Mouse (Mus musculus) testis, postnatal 14 days (tissue): ENCODE data around the gene H2al1g.
"Not testable (repeated sequence)": the region's sequence is repeated elsewhere in the genome, so short reads cannot be mapped to it uniquely, and the experiment has no call there.

Source experiments
- DNase-seq: peaks from one replicate; pipeline ENCODE4 v3.0.0; 2021; ENCODE audit warnings: low spot score

Gene H2al1g

DNA sequence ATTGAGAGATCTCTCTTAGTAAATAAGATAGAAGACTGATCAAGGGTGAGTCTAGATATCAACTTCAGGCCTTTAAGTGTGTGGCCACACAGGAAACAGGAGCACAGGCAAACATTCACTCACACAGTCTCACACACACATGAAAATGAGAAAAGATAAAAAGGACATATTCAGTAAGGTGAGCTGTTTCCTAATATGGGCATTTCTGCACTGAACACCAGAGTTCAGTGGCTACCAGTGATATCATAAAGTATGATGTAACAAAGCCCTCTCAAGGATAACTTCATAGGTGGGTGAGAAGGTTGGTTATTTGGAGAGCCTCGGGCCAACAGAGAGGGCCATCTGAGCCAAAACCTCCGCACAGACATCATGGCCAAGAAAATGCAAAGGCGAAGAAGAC is at the start of gene H2al1g:
TSS of gene H2al1g (plus strand) at position 301 of the 400 bp plus-strand sequence.
- DNase-seq = not testable (repeated sequence)

DNA sequence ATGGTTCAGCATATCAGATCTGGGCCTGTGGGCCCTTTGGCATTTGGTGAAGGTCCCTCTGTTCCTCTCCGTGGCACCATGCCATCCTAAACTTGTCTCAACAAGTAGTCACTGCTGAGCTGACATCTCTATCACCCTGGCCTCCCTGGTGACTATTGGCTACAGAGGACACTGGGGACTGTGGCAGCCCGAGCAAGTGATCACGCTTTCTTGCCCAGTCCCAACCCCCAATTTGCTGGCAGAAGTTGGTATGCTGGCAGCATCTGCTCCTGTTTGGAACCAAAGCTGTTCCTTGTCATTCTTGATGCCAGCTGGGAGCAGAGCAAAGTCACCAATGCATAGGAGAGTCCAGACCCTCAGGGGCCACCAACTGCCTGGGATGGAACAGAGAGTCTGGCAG is 49.0 kb upstream of the H2al1g start:
- no peak for DNase-seq

DNA sequence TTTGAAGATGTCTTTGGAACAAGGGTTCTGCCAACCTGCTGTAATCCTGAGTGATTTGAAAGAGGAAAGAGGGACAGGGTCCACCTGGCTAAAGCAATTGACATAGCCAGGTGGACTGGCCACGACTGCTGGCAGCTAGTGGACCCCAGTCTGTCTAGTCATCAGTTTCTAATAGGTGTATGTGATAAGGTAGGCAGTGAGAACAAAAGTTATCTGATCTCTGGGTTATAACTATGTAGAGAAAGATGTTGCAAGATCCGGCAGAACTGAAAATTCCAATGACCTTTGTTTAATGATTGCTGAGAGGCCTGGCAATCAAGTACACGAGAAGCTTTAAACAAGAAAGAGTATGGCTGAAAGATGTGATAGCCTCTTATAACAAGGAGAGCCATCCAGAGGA is 44.9 kb upstream of the H2al1g start:
- DNase-seq = no peak

DNA sequence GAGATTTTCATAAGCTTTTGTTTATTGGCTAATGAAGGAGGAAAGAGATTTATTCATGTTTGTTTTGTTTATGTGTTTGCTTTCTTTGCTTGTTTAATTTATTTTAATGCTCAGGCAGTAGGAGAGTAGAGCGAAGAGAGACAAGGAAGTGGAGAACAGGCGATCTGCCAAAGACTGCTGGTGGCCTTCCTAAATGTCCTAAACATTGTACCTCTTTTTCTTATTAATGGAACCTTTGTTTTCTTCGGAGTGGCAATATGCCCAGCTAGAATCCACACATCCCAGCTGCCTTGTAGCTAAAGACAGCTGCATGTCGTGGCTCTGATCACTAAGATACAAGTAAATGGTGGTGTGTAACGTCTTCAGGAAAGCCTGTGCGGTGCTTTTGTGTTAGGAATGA is 41.0 kb upstream of the H2al1g start:
- peak; percentile 4 for DNase-seq

DNA sequence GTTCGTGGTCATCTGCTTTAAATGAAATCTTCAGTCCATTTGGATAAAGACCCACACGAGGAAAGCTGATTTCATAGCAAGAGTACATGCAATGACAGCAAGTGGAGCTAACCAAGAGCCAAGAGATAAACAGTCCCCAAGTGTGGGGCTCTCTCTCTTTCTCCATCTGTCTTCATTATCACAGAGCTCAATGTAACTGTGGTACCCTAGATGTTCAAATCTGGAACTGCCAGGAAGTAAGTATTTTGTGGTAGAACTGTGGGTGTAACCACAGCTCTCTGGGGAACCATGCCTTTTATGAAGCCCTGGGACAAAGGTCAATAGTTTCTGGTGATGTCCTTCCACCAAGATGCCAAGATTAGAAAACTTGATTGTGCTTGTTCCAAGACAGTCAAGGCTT is 37.3 kb upstream of the H2al1g start:
- DNase-seq = no peak

DNA sequence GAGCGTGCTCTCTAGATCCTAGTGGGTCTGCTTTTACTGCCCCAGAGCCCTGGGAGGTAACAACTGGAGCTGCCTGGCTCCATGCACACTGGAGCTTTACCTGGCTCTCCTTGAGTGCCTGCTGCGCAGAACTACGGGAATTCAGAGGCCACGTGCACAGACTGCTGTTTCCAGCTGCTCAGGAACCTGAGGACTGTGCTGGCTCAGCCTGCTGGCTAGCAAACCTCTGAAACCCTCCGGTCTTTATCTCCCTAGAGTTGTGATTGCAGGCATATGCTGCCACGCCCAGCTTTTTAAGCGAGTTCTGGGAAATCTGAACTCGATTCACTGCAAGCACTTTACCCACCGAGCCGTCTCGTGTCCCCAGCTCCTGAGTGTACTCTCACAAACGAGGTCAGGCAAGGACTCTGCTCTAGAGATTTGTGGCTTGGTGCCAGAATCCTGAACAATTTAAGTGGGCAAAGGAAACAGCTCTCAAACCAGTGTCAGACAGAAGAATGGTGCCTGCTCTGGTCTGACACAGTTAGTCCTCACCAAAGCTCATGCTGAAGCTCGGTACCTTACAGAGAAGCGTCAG is 29.7 kb upstream of the H2al1g start:
- DNase-seq = no peak

DNA sequence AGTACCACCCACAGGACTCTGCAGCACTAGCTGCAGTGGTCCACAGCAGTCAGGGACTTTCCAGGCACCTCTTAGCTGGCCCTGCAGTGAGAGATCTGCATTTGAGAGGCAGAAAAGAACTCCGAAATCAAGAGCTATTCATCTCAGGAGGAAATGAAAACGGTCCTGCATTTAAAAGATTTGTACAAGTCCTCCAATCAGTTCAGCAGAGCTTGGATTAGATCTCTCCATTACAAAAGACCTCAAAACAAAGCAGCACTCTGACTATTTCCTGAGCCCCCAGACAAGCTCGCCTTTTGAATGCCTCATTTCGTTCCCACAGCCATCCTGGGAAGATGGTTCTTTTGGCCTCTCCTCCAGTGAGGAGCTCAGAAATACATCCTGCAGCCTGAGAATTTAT is 28.8 kb upstream of the H2al1g start:
- no peak for DNase-seq

DNA sequence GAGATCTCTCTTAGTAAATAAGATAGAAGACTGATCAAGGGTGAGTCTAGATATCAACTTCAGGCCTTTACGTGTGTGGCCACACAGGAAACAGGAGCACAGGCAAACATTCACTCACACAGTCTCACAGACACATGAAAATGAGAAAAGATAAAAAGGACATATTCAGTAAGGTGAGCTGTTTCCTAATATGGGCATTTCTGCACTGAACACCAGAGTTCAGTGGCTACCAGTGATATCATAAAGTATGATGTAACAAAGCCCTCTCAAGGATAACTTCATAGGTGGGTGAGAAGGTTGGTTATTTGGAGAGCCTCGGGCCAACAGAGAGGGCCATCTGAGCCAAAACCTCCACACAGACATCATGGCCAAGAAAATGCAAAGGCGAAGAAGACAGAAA is 19.1 kb upstream of the H2al1g start, which contains the start of gene H2al1a:
TSS of gene H2al1a (plus strand) at position 301 of the 400 bp plus-strand sequence.
- not testable (repeated sequence) for DNase-seq

DNA sequence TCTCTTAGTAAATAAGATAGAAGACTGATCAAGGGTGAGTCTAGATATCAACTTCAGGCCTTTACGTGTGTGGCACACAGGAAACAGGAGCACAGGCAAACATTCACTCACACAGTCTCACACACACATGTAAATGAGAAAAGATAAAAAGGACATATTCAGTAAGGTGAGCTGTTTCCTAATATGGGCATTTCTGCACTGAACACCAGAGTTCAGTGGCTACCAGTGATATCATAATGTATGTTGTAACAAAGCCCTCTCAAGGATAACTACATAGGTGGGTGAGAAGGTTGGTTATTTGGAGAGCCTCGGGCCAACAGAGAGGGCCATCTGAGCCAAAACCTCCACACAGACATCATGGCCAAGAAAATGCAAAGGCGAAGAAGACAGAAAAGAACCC is 15.9 kb upstream of the H2al1g start, which contains the start of gene H2al1b:
TSS of gene H2al1b (plus strand) at position 301 of the 400 bp plus-strand sequence.
- not testable (repeated sequence) for DNase-seq

DNA sequence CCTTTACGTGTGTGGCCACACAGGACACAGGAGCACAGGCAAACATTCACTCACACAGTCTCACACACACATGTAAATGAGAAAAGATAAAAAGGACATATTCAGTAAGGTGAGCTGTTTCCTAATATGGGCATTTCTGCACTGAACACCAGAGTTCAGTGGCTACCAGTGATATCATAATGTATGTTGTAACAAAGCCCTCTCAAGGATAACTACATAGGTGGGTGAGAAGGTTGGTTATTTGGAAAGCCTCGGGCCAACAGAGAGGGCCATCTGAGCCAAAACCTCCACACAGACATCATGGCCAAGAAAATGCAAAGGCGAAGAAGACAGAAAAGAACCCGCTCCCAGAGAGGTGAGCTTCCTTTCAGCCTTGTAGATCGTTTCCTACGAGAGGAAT is 12.7 kb upstream of the H2al1g start, which contains the start of gene H2al1c:
TSS of gene H2al1c (plus strand) at position 301 of the 400 bp plus-strand sequence.
- not testable (repeated sequence) for DNase-seq

DNA sequence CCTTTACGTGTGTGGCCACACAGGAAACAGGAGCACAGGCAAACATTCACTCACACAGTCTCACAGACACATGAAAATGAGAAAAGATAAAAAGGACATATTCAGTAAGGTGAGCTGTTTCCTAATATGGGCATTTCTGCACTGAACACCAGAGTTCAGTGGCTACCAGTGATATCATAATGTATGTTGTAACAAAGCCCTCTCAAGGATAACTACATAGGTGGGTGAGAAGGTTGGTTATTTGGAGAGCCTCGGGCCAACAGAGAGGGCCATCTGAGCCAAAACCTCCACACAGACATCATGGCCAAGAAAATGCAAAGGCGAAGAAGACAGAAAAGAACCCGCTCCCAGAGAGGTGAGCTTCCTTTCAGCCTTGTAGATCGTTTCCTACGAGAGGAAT is 9.5 kb upstream of the H2al1g start, which contains the start of gene H2al1d:
TSS of gene H2al1d (plus strand) at position 301 of the 400 bp plus-strand sequence.
- not testable (repeated sequence) for DNase-seq

DNA sequence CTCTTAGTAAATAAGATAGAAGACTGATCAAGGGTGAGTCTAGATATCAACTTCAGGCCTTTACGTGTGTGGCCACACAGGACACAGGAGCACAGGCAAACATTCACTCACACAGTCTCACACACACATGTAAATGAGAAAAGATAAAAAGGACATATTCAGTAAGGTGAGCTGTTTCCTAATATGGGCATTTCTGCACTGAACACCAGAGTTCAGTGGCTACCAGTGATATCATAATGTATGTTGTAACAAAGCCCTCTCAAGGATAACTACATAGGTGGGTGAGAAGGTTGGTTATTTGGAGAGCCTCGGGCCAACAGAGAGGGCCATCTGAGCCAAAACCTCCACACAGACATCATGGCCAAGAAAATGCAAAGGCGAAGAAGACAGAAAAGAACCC is 6.4 kb upstream of the H2al1g start, which contains the start of gene H2al1e:
TSS of gene H2al1e (plus strand) at position 301 of the 400 bp plus-strand sequence.
- not testable (repeated sequence) for DNase-seq

DNA sequence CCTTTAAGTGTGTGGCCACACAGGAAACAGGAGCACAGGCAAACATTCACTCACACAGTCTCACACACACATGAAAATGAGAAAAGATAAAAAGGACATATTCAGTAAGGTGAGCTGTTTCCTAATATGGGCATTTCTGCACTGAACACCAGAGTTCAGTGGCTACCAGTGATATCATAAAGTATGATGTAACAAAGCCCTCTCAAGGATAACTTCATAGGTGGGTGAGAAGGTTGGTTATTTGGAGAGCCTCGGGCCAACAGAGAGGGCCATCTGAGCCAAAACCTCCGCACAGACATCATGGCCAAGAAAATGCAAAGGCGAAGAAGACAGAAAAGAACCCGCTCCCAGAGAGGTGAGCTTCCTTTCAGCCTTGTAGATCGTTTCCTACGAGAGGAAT is 3.2 kb upstream of the H2al1g start, which contains the start of gene H2al1f:
TSS of gene H2al1f (plus strand) at position 301 of the 400 bp plus-strand sequence.
- not testable (repeated sequence) for DNase-seq

DNA sequence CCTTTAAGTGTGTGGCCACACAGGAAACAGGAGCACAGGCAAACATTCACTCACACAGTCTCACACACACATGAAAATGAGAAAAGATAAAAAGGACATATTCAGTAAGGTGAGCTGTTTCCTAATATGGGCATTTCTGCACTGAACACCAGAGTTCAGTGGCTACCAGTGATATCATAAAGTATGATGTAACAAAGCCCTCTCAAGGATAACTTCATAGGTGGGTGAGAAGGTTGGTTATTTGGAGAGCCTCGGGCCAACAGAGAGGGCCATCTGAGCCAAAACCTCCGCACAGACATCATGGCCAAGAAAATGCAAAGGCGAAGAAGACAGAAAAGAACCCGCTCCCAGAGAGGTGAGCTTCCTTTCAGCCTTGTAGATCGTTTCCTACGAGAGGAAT is 3.1 kb downstream of the H2al1g start, which contains the start of gene H2al1h:
TSS of gene H2al1h (plus strand) at position 301 of the 400 bp plus-strand sequence.
- DNase-seq = not testable (repeated sequence)

DNA sequence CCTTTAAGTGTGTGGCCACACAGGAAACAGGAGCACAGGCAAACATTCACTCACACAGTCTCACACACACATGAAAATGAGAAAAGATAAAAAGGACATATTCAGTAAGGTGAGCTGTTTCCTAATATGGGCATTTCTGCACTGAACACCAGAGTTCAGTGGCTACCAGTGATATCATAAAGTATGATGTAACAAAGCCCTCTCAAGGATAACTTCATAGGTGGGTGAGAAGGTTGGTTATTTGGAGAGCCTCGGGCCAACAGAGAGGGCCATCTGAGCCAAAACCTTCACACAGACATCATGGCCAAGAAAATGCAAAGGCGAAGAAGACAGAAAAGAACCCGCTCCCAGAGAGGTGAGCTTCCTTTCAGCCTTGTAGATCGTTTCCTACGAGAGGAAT is 6.3 kb downstream of the H2al1g start, which contains the start of gene H2al1i:
TSS of gene H2al1i (plus strand) at position 301 of the 400 bp plus-strand sequence.
- not testable (repeated sequence) for DNase-seq

DNA sequence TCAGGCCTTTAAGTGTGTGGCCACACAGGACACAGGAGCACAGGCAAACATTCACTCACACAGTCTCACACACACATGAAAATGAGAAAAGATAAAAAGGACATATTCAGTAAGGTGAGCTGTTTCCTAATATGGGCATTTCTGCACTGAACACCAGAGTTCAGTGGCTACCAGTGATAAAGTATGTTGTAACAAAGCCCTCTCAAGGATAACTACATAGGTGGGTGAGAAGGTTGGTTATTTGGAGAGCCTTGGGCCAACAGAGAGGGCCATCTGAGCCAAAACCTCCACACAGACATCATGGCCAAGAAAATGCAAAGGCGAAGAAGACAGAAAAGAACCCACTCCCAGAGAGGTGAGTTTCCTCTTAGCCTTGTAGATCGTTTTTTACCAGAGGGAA is 9.5 kb downstream of the H2al1g start, which contains the start of gene H2al1j:
TSS of gene H2al1j (plus strand) at position 301 of the 400 bp plus-strand sequence.
- not testable (repeated sequence) for DNase-seq

DNA sequence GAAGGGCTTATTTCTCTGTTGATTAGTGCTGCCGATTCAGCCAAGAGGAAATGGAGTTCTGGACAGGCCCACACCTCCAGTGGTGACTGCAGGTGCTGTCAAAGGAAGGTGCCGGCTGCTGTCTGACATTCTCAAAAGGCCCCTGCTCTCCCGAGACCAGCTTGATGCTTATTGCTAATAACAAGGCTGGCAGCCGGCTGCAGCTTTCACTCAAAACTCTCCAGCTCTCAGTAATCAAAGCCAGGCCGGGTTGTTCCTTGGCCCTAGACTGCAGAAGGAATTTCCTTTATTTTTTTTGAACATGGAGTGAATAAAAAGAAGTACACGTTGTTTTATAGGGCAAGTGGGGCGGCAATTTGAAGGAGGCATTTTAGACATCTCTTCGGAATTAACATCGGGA is 27.7 kb downstream of the H2al1g start:
- DNase-seq = no peak

DNA sequence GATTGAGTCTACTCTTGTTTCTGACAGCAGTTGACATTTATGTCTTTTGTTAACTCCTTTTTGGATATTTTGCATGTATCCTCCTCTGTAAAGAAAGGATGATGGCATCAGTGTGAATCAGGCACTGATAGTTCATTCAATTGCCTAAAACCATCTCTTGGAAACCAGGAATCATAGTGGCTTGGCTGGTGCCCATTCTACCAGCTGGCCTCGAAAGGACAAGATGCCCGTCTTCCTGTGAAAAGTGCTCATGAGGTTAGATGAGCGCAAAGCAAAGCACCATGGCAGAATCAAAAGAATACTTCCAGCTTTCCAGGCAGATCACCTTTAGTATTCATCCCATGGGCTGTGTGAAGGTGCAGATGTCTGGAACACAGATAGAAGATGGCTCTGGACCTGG is 28.7 kb downstream of the H2al1g start:
- DNase-seq = peak; percentile 4

DNA sequence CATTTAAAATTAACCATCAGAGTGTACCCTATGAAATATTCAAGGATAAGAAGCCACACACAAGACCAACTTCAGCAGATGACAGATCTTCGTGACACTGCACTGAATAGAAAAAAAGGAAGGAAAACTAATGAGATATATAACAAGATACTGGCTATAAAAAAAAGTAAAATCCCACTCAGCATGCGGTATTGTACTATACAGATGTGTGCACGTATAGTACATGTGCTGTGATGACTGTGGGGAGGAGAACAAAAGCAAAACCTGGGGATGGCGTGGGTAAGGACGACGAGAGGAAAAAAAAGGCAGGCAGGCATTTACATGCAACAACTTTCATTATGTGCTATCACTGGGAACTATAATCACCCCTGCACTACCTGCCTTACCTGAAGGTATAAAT is 42.8 kb downstream of the H2al1g start:
- DNase-seq = no peak

DNA sequence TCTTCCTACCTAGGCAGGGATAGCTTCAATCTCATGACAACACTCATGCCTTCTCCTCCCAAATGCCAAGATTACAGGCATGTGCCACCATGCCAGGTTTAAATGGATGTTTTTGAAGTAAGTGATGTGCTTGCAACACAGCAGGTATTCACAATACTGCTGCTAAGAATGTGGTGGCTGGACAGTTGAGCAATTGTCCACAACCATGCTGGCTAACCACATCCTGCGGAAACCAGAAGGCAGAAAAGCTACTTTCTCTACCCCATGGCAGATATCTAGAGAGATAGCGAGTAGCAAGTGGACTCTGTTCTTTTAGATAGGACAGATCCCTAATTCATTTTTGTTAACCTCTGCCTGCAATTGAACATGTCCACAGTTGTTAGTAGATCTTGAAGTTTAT is 43.2 kb downstream of the H2al1g start:
- DNase-seq = no peak

DNA sequence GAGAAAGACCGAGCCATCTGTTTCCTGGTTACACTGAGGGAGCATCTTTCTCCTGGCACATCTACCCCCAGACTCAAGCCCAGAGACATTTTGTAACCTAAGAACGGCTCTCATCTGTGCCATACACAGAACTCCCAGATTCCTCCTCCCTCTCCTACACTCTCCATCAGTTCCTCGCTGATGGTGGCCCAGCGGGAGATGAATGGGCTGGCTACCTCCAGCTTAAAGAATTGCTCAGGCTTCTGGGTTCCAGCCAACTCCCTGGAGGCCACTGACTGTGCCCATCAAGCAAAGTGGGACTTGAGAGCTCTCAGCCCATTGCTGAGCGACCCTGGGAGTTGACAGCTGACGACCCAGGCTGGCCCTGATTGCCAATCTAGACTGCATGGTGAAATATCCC is 45.8 kb downstream of the H2al1g start:
- no peak for DNase-seq

DNA sequence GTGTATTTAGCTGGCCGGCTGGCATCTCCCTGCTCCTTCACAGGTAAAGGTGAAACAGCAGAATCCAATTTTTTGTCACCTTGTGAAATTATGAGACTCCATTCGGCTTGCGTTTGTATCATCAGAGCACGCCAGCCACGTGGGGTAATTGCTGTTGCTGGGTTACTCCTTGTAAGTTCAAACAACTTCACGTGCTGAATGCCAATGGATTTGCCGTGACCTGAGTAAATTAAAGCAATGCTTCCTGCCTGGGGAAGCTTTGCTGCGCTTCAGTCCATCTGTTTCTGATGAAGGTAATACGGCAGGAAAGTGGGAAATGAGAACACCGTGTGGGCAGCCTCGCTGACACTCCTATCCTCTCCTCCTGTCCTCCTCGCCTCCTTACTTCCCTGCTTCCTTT is 47.1 kb downstream of the H2al1g start:
- DNase-seq = no peak
